Mouse (Mus musculus): ENCODE measurements around the gene Prokr1.
"Not testable (repeated sequence)": the region's sequence is repeated elsewhere in the genome, so short reads cannot be mapped to it uniquely, and the experiment has no call there.

Gene Prokr1

DNA sequence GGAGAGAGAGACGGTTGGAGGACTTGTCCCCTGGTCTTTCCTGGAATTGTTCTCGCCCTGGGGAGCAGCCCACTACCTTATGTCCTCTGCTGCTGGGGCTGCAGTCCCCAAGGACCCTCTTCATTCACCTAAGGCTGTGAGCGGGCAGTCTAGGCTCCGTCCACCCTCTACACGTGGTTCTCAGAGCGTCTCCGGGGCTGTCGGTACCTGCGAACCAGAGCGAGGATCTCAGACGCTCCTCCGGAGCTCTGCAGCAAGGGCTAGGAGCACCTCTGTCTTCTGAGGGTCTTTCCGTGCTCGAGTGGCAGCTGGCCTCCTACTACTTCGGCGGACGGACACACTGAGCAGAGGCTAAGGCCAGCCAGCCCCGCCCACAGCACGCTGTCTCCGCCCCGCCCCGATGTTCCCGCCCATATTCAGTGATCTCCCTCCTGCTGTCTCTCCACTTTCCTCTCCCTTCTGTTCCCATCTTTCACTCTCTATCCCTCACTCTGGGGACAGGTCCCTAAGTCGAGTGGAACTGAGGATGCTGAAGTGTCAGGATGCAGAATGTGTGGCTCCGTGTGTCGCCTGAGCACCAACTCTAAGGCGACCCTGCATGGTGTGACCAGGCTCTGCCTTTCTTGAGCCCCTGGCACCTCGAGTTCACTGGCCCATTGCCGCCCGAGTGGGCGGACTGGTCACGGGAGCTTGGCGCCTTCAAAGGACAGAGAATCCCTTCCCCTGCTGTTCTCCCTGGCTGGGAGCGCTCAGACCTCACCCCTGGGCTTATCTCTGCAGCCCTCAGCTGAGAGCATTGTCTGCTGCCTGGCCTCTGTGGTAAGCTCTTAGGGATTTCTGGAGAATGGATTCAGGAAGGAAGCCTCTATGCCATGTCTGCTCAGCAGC, at the start of gene Prokr1:
TSS of gene Prokr1 (minus strand) at position 350 of the 888 bp plus-strand sequence.
- no peak for DNase-seq

DNA sequence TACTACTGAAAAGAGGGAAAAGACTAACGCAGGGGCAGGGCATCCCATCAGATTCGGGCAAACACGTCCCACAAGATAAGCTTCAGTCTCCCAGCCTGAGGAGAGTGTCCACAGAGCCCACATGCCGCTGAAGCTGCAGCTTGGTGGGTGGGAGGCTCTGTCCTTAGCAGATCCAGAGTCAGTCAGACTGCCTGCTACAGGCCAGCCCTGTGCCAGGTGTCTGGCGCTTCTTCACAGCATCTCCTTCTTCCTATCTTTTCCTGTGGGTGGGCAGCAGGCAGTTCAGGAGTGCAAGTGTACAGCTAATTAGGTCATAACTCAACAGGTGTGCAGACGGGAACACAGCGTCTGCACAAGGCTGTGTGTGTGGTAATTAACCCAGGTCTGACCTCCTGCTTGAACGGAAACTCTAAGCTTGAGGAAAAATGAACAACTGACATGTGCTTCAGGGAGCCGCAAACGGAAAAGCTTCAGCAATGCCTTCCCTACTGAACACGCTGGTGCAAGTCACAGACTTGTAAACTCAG, 47.7 kb upstream of the Prokr1 start:
- DNase-seq, result no peak

DNA sequence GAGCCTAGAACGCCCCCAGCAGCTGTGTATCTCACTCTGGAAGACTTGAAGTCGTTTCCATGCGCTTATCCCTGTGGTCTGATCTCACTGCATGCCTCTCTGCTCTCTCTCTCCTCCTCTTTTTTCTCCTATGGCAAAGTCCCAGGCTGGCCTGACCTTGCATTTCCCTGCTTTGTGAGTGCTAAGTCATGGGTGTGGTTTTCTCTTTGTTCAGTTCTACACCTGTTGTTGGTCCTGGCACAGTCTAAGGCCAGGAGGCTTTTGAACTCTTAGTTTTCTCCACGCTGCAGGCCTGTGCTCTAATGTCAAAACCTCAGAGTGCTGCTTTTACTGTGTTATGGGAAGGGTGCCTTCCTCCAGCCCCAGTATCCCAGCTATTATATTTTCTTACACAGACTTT, 41.6 kb upstream of the Prokr1 start:
- DNase-seq, result no peak

DNA sequence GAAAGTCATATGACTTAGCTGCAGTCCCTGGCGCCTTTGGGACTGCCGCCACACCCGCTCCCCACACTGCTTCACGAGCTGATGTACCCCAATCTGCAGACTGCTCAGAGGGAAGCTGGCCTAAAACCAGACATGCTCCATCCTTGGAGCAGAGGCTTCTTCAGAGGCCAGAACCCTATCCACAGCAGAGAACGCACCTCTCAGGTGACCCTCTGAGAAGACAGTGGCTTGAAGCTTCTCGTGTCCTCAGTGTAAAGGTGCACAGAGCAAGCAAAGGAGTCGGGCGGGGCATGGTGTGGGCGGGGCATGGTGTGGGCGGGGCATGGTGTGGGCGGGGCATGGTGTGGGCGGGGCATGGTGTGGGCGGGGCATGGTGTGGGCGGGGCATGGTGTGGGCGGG, 38.4 kb upstream of the Prokr1 start:
- not testable (repeated sequence) for DNase-seq

DNA sequence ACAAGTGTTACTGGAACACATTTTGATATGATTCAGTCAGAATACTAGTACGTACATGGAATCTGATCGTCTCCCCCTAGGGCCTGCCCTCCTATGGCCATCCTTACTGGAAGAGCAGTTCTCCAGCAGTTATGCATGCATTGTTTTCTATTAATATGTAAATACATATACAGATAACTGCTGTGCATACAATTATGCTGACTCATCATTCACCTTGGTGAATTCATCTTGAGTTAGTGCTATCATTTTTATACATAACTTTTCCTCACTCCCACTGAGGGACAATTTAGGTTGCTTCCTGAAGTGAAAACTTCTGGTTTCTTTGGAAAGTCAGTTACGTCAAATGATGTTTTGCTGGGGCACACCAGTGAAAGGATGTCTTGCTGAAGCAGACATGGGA, 32.6 kb upstream of the Prokr1 start:
- no peak for DNase-seq

DNA sequence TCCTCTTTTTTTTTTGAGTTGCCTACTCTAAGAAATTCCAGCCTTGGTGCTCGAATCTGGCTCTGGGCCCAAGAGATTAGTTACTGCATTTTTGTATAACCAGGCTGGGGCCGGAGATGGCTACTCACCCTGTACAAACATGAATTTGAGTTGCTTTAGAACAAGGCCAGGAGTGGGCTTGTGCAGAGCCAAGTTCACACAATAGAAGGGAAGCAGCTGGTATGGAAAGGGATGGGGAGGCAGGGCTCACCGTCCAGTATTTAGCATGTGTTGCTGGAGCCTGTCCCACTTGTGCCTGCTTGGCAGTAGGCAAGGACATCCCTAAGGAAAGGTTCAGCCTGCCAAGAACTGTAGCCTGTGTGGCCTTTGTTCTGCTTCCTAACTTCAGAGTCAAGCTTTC, 30.7 kb upstream of the Prokr1 start:
- DNase-seq, result peak; percentile 5

DNA sequence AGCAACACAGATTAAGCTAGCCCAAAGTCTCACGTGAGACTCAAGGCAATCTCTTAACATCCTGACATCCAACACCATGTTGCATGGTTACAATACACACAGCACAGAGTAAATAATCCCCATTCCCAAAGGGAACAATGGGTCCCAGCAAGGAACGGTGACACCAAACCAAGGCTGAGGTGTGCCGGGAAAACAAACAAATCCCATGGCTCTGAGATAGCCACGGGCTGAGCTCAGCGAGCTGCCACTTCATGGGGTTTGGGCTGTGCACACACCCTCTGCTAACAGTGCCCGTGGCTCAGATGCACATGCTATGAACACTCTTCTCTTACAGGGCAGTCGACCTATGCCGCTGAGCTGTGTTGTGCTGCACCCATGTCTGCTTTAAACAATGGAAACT, 27.5 kb upstream of the Prokr1 start:
- no peak for DNase-seq

DNA sequence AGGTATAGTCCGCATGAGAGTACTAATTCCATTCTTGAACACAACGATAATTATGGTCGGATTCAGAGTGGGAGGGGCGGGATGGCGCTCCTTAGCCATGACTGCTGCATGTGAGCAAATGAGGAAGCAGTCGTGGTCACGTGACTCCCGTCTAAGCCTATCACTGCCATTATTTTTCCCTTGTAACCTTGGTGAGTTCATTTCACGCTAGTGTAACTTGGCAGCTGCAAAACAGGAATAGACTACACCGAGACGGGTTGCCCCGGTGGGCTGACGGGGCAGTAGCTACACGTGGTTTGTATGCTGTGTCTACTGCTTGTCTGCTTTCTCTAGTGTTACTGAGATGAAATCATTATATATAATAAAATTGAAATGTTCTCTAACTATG, 25.1 kb upstream of the Prokr1 start:
- no peak for DNase-seq

DNA sequence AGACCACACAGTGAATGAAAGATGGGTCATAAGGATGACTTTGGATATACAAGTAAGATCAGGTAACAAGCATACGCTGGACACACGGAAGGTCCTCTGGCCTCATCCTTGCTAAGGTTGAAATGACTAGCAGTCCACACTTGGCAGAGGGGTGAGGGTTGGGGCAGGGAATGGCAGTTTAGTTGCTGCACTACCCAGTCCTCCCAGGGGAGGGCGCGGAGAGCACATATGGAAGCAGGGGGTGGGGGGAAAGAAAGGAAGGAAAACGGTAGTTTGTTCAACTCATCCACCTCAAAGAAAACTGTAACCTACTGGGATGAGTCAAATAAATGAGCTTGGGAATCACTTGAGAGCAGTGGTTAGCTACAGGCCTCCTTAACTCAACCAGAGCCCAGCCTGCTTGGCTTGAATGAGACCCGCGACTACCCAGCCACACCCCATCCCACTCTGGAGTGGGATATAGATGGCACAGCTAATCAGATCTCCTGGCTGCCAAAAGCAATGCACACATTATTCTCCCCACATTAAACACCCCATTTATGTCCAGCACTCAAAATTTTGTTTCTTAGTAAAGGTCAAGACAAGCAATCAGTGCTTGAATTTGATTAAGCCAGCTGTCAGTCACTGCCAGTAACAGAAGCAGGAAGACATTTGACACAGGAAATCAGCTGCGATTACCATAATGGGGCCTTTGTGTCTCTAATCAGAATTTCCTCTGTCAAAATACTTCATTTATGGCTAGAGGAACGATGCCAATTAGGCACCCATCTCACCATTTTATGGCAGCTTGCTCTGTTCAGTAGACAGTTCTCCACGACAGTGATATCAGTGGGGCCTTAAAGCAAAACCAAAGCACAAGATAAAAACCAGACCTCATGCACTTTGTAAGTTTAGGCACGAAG, 24.5 kb upstream of the Prokr1 start:
- peak; percentile 9 for DNase-seq

DNA sequence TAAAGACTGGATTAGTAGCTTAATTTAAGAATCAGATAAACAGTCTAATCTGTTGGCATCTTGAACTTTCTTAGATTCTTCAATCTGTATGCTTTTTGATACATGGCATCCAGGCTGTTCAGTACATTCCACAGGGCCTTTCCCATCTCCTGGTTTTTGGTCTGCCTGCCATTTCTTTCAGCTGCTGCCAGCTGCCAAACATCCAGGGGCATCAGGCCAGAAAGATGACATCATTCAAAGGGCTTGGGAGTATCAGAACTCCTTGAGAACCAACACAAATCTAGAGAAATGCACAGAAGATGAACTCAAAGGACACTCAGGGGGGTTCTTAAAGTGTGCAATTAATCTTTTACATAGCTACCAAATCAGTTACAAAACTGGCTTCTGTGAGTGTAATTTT, 9.3 kb upstream of the Prokr1 start:
- DNase-seq, result no peak

DNA sequence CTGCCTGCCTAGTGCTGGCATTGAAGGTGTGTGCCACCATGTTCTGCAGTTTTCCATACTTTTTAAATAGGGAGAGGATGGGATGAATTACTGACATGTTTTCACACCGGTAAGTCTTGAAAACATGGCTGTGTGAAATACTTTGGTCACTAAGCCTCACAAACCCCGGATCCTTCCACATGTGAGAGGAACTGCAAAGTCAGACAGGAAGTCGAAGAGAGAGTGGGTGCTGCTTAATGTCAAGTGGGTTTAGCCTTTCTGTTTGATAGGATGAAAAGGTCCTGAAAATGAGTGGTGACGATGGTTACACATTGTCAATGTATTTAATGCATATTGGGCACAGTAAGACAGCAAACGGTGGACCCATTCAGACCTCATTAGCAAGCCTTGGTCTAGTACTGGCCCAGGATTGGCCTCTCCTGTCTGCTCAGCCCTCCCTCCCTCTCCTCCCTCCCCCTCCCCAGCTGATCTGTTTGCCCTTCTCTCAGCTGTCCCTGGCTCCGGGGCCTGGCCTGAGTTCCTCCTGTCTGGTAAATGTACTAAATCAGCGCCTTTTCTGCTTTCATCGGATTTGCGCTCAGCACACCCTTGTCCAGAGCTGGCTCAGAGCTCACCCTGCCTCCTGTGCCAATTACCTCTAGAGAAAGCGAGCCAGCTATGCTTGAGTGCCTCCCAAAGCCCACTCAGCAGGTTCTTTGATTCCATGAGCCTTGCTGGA, 6.7 kb upstream of the Prokr1 start:
- DNase-seq, result no peak

DNA sequence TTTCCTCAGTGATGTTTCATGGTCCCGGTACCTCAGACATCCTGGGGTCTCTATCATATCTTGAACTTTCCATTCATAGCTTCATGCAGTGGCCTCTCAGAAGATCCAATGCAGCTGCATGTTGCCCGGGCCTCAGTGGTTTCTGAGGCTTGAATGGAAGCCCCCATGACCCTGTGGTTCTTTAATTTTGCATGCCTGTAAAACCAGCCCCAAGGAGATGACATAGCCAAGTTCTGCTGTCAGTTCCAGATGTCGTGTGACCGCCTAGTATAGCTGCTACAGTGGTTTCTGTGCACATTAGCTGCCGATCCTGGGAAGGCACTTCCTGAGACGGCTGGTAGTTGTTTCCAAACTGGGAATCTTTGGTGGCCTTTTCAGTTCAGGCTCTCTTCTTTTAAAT, 3.6 kb upstream of the Prokr1 start:
- DNase-seq, result no peak

DNA sequence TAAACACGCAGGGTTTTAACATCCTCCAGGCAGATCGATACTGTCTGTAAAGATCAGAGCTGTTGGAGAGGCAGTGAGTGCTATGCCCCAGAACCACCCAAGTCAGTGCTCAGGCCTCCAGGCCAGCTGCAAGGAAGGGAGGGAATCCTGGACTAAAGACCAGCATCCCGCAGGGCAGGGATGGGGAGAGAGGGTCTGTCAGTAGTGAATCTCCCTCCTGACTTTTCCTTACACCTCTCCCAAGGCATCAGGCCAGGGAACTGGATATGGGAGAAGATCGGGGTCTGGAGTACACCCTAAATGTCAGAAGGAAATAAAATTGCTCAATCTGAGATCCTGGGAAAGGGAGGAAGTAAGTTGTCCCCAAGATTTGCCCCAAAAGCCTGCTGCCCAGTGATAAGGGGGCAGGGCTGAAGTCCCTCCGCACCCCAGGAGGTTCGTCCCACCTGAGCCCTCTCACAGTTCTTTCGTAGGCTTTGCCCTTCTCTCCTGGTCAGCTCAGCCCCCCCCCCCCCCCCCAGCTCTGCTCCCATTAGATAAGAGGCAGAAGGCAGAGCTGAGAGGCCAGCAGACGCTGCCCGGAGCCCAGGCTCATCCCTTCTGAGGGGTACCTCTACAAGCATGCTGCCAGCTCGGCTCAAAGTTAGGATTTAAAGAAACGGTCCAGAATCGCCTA, 687 bp downstream of the Prokr1 start:
- no peak for DNase-seq

DNA sequence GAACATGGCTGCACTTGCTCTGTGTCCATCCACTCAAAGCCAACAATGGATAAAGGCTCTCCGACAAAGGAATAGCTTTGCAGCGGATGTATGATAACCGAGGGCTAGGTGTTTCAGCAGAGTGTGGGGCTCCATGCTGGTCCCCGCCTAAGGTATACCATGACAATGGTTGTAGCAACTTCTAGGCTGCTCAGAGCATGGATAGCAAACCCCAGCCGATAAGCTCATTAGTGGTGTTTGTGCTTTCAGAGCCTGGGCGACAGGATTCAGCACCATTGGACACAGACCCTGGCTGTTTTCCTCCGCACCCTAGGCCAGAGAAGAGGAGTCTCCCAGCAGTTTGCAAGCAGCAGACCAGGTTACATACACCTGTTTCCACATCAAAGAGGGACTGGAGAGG, 6.6 kb downstream of the Prokr1 start:
- no peak for DNase-seq

DNA sequence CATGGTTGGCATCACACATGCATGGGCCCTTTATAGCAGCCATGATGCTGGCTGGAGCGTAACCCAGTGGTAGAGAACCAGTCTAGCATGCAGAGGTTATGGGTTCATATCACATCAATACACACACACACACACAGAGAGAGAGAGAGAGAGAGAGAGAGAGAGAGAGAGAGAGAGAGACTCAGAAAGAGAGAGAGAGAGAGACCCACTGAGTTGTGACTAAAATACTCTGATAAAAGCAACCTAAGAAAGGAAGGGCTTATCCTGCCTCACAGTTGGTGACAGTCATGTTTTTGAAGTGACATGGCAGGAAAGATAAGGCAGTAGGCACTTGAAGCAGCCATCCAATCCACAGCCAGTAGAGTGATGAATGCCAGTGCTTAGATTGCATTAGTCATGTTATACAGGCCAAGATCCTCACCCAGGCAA, 7.3 kb downstream of the Prokr1 start:
- DNase-seq, result no peak

DNA sequence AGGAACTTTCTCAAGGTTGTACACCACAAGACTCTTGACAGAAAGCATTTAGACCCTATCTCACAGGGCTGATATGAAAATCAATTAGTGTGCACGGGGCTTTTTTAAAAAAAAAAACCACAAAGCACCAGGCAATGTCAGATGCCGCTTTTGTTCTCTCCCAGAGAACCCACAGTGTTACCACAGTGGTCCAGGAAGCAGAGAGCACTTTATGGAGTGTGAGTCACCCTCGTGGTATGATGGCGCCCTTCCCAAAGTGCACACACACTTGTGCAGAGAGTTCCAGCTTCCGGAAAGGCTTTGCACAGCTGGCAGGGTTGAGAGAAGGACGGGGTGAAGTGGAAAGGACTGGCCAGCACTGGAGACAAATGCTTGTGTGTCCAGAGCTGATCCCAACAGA, 8.1 kb downstream of the Prokr1 start:
- no peak for DNase-seq

DNA sequence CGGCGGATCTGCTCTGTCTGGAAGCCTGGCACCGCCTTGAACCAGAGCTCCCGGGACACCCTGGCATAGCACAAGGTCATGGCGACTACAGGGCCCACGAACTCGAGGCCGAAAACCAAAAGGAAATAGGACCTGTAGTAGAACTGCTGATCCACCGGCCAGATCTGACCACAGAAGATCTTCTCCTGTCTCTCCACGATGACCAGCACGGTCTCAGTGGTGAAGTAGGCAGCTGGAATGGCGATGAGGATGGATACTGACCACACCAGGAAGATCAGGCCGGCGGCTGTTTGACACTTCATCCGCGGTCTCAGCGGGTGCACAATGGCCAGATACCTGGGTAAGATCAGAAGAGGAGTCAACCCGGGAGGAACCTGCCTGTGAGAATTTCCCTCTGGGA, 9.0 kb downstream of the Prokr1 start:
- DNase-seq, result no peak

DNA sequence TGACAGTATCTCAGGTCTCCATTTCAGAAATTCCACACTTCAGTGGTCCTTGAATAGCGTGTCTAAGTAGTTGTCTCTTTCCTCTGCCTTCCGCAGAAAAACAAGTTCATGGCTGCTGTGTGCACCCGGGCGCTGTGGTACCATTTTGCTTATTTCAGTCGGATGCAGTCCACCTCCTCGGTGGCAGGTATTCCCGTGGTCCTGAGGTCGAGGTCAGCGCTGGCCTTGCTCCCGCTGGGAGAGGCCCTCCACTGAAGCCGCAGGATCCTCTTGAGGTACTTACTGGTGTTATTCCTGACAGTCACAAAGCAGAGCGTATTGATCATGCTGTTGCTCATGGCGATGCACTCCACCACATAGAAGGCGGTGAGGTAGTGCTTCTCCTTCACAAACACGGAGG, 9.5 kb downstream of the Prokr1 start:
- DNase-seq, result no peak

DNA sequence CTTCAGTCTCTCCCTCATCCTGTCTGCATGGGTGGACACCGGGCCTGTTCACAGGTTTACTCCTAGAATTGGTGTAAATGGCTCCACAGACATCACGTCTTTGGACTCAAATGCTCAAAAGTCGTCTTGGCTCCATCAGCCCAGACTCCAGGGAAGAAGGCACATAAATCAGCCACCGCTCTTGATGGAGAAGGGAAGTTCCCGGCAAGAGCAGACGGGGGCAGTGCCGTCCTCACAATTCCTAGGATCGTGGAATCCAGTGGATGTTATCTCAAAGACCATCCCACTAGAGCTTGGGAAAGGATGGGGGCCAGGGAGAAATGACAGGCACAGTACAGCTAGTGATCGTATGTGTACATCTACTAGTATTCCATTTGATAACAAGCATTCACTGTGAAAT, 12.3 kb downstream of the Prokr1 start:
- DNase-seq, result no peak

DNA sequence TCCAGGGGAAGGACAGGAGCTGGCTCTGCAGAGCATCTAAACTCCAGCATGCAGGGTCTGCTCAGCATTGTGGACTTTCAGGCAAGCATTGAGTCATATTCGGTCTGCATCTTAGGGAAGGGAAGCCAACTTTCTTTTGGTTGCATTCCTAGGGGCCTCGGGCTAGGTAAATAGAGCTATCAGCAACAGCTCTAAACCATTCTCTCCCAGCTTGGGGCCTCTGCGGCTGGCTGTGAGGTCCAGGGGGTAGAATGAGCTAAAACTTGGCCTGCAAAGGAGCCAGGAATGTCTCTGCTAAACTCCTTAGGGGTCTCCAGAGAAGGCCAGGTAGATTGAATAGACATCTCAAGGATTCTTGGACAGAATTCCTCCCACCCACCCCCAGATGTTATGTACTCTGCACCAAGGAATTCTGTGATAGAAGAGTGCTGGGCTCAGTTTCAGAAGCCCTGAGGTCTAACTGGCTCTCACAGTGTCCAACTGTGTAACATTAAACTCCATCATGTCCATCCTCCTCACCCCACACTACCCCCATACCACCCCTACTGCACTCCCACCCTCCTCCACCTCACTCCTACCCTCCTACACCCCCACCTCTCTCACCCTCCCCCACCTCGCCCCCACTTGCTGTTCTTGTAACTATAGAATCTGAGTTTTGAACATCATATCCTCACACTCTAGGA, 13.8 kb downstream of the Prokr1 start:
- no peak for DNase-seq

DNA sequence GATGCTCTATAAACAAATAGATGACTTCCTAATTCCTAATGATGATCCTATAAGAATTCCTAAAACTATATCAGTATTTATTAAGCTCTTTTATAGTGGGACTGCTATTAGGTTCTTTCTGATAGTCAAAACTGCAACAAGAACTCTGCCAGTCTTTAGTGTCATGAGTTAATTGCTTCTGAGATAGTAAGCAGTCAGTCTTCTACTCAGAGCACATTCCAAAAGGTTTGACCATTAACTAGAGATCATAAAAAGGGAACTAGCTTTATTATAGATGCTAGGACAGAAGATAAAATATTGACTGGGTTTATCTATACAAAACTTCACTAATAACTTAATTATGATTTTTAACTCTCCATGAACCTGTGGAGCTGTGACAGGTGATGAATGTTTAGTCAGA, 18.7 kb downstream of the Prokr1 start:
- DNase-seq, result not testable (repeated sequence)

All from cerebellum, adult 8-10 months (tissue).